Mouse (Mus musculus) megakaryocyte, embryonic 14.5 days (primary cell): Measurements from ENCODE around the gene Fsip1.

ENCODE experiments used
- FLI1 ChIP-seq: IDR thresholded peaks from 2 replicates; pipeline ENCODE4 v1.6.1; 2012; ENCODE audit warnings: low read length, inconsistent platforms, mixed read lengths
- GATA1 ChIP-seq: IDR thresholded peaks from 3 replicates; pipeline ENCODE4 v1.6.1; 2012; ENCODE audit warnings: mixed read lengths, low read length, inconsistent platforms, borderline replicate concordance

- no peak for TF ChIP-seq GATA1
- no peak for TF ChIP-seq FLI1
Measured at GRCm38 (mm10) chr2:118235614-118236013, 21.2 kb downstream of the Fsip1 start.
